8 mouse cellular contexts compared by ENCODE assay signal in genomic region chr15:10487246-10487645, GRCm38 (mm10). TPM values are rescaled to one million over a fixed set of nuclear protein-coding genes. Genes with fewer than 3 reads are reported as not detected.
DNase-seq lines count a peak whose midpoint lies in the region; ATAC-seq and TF ChIP-seq lines count a peak whose summit lies in the region.

No protein-coding gene starts in this region.

- no peak overlapping the region for H3K9ac ChIP-seq in intestine, postnatal 0 days (ENCODE audit: low read depth, low read length)
- H3K9ac ChIP-seq in midbrain, postnatal 0 days (replicated peaks; ENCODE audit: low read length, poor library complexity, severe bottlenecking) = no peak overlapping the region

- DNase-seq in kidney, adult 11 months = peak; percentile 19
- DNase-seq in kidney, postnatal 4 days = no peak
- peak; percentile 11 for DNase-seq in embryo, embryonic 11 days
- DNase-seq in midbrain, postnatal 0 days (ENCODE audit: low spot score) = peak; percentile 4
- DNase-seq in thymus, postnatal 14 days = no peak
- DNase-seq in cerebellum, adult 11-12 months = no peak
- no peak for DNase-seq in cerebellum, adult 11 months

- H3K9me3 ChIP-seq in intestine, postnatal 0 days (ENCODE audit: control insufficient read depth) = no peaks in the 10 kb centered on the region
- H3K9me3 ChIP-seq in midbrain, postnatal 0 days (ENCODE audit: low read length) = no peaks in the 10 kb centered on the region

- ATAC-seq in intestine, postnatal 0 days = no peak
- ATAC-seq in midbrain, postnatal 0 days (ENCODE audit: low FRiP score) = no peak

- no peaks in the 10 kb centered on the region for H3K4me1 ChIP-seq in intestine, postnatal 0 days (replicated peaks; ENCODE audit: control insufficient read depth, insufficient read depth, low read length)
- peaks cover 7% of the 10 kb centered on the region for H3K4me1 ChIP-seq in midbrain, postnatal 0 days (ENCODE audit: insufficient read depth, low read length)

- 57% methylated on average over 2 of the region's 2 CpGs for WGBS in intestine, postnatal 0 days
- 73% methylated on average over 2 of the region's 2 CpGs for WGBS in midbrain, postnatal 0 days

- 0 out of 2 replicates have a peak overlapping the region, but pooled peaks have one; percentile 6 for H3K27ac ChIP-seq in intestine, postnatal 0 days (ENCODE audit: low read depth, low read length)
- no peak overlapping the region for H3K27ac ChIP-seq in midbrain, postnatal 0 days (ENCODE audit: low read depth, low read length)

- H3K27me3 ChIP-seq in intestine, postnatal 0 days (replicated peaks; ENCODE audit: control insufficient read depth, insufficient read depth, low read length) = no peaks in the 10 kb centered on the region
- H3K27me3 ChIP-seq in midbrain, postnatal 0 days (ENCODE audit: insufficient read depth, low read length) = no peaks in the 10 kb centered on the region

- peak overlapping the region; percentile 84; the same call in 1 of the 2 replicates for H3K4me3 ChIP-seq in intestine, postnatal 0 days (ENCODE audit: low read depth, low read length)
- peak overlapping the region; percentile 85 for H3K4me3 ChIP-seq in midbrain, postnatal 0 days (ENCODE audit: low read depth, low read length)

- peaks cover 18% of the 10 kb centered on the region for H3K36me3 ChIP-seq in intestine, postnatal 0 days (ENCODE audit: control insufficient read depth, insufficient read depth)
- peaks cover 4% of the 10 kb centered on the region; the same call in 1 of the 2 replicates for H3K36me3 ChIP-seq in midbrain, postnatal 0 days (ENCODE audit: insufficient read depth, low read length)

- H3K4me2 ChIP-seq in intestine, postnatal 0 days (replicated peaks; ENCODE audit: low read depth) = no peak overlapping the region
- peak overlapping the region; percentile 79 for H3K4me2 ChIP-seq in midbrain, postnatal 0 days (ENCODE audit: low read depth, low read length, poor library complexity, severe bottlenecking)

- peak; percentile 57 for TF ChIP-seq CTCF in intestine, postnatal 0 days (IDR thresholded peaks at IDR 0.05; ENCODE audit: low read depth)
- peak; percentile 42 for TF ChIP-seq CTCF in midbrain, postnatal 0 days (IDR thresholded peaks at IDR 0.05)

RNA-seq across cellular contexts. Expression of gene Rad1, which starts 1.4 kb away (rescaled TPM):
- polyA plus RNA-seq in intestine, postnatal 0 days (2015; fragmentation: Nextera tagmentation; extraction: Ambion mirVana) = 10.6 and 13.1 TPM in 2 replicates
- 15.5 and 18.4 TPM in 2 replicates for total RNA-seq in midbrain, postnatal 0 days (2014; rRNA removed)
- 18.1 TPM in 2 replicates for polyA plus RNA-seq in midbrain, postnatal 0 days (2015; fragmentation: Nextera tagmentation; extraction: Ambion mirVana)

RNA-seq across cellular contexts. Expression of gene Brix1, which starts 1.5 kb away (rescaled TPM):
- 65.4 TPM in 2 replicates for polyA plus RNA-seq in intestine, postnatal 0 days (2015; fragmentation: Nextera tagmentation; extraction: Ambion mirVana)
- 6.1 and 9.5 TPM in 2 replicates for total RNA-seq in midbrain, postnatal 0 days (2014; rRNA removed)
- polyA plus RNA-seq in midbrain, postnatal 0 days (2015; fragmentation: Nextera tagmentation; extraction: Ambion mirVana) = 44.2 and 52.7 TPM in 2 replicates

RNA-seq across cellular contexts. Expression of gene Dnajc21, which starts 16.9 kb away (rescaled TPM):
- 9.3 and 10.4 TPM in 2 replicates for polyA plus RNA-seq in intestine, postnatal 0 days (2015; fragmentation: Nextera tagmentation; extraction: Ambion mirVana)
- 3.9 and 6.8 TPM in 2 replicates for total RNA-seq in midbrain, postnatal 0 days (2014; rRNA removed)
- 11.6 and 15.5 TPM in 2 replicates for polyA plus RNA-seq in midbrain, postnatal 0 days (2015; fragmentation: Nextera tagmentation; extraction: Ambion mirVana)

Comparison
In these comparisons a context has a peak if more than half of its experiments do, and no peak if none do; other contexts are left out.
1. DNase-seq: peak in kidney, adult 11 months (single experiment), embryo, embryonic 11 days (single experiment) and midbrain, postnatal 0 days (single experiment); none in kidney, postnatal 4 days (0 of 2), thymus, postnatal 14 days (single experiment), cerebellum, adult 11-12 months (single experiment) and cerebellum, adult 11 months (single experiment).